Mouse (Mus musculus) MEL (cell line): ENCODE measurements around the gene Hoxd1. TPM values are rescaled to one million over a fixed set of nuclear protein-coding genes. Genes with fewer than 3 reads are reported as not detected.

Experiments
- DNase-seq: peaks from one replicate; pipeline ENCODE4 v3.0.0; 2011; ENCODE audit warnings: low read depth, low spot score
- H3K27ac ChIP-seq: 2 replicates; pipeline ENCODE4 v1.5.1; 2012; ENCODE audit warnings: low read depth, mild to moderate bottlenecking, control low read depth, low read length, moderate library complexity; ENCODE audit not compliant: control insufficient read depth
- H3K27me3 ChIP-seq, 2 experiments: fragments of 150-350 bp in 1 of 2; sonication (generic) in 1 of 2; 2 replicates each; pipeline ENCODE4 v1.6.1; 2012; ENCODE audit warnings: low read length in 2 of 2, mild to moderate bottlenecking in 2 of 2, improper control_type of control experiment in 1 of 2, moderate library complexity in 1 of 2; ENCODE audit not compliant: insufficient read depth in 2 of 2, control insufficient read depth in 1 of 2
- H3K36me3 ChIP-seq, 2 experiments: 2 replicates each; pipeline ENCODE4 v1.6.1; 2012 to 2014; ENCODE audit warnings: low read length in 2 of 2, improper control_type of control experiment in 1 of 2, inconsistent platforms in 1 of 2, mild to moderate bottlenecking in 1 of 2; ENCODE audit not compliant: insufficient read depth in 2 of 2, control insufficient read depth in 1 of 2
- H3K4me1 ChIP-seq, 2 experiments: fragments of 150-350 bp in 1 of 2; sonication (generic) in 1 of 2; 2 replicates each; pipeline ENCODE4 v1.6.1; 2012; ENCODE audit warnings: low read length in 2 of 2, improper control_type of control experiment in 1 of 2, mild to moderate bottlenecking in 1 of 2; ENCODE audit not compliant: insufficient read depth in 2 of 2, control insufficient read depth in 1 of 2
- H3K4me3 ChIP-seq, 2 experiments: fragments of 150-350 bp in 1 of 2; sonication (generic) in 1 of 2; 2 replicates each; pipeline ENCODE4 v1.5.1; 2012; ENCODE audit warnings: low read depth in 2 of 2, low read length in 2 of 2, mild to moderate bottlenecking in 2 of 2, moderate library complexity in 2 of 2, control low read depth in 1 of 2, improper control_type of control experiment in 1 of 2; ENCODE audit not compliant: control insufficient read depth in 1 of 2, insufficient read depth in 1 of 2
- H3K79me2 ChIP-seq: 2 replicates; pipeline ENCODE4 v1.6.1; 2012; ENCODE audit warnings: mild to moderate bottlenecking, low read length, moderate library complexity; ENCODE audit not compliant: control insufficient read depth, poor library complexity, insufficient read depth
- H3K9ac ChIP-seq: 2 replicates; pipeline ENCODE4 v1.6.1; 2012; ENCODE audit warnings: low read depth, mild to moderate bottlenecking, control low read depth, low read length, moderate library complexity; ENCODE audit not compliant: control insufficient read depth, poor library complexity, severe bottlenecking
- H3K9me3 ChIP-seq: fragments of 150-350 bp; sonication (generic); replicated peaks from 2 replicates; pipeline ENCODE4 v1.6.1; 2012; ENCODE audit warnings: mild to moderate bottlenecking, low read length, improper control_type of control experiment, moderate library complexity; ENCODE audit not compliant: insufficient read depth
- CHD1 ChIP-seq: IDR thresholded peaks from 2 replicates; pipeline ENCODE4 v1.6.1; 2012; ENCODE audit warnings: low read depth, mild to moderate bottlenecking, inconsistent platforms, low read length, improper control_type of control experiment
- ELF1 ChIP-seq: IDR thresholded peaks from 2 replicates; pipeline ENCODE4 v1.6.1; 2014; ENCODE audit warnings: low read depth, mild to moderate bottlenecking, inconsistent platforms, low read length, improper control_type of control experiment, moderate library complexity
- GABPA ChIP-seq: IDR thresholded peaks from 2 replicates; pipeline ENCODE4 v1.6.1; 2012; ENCODE audit warnings: low read depth, mild to moderate bottlenecking, inconsistent platforms, low read length, improper control_type of control experiment, moderate library complexity
- HCFC1 ChIP-seq: IDR thresholded peaks from 2 replicates; pipeline ENCODE4 v1.6.1; 2012; ENCODE audit warnings: low read depth, mild to moderate bottlenecking, inconsistent platforms, low read length, improper control_type of control experiment, moderate library complexity
- MEF2A ChIP-seq: IDR thresholded peaks from 2 replicates; pipeline ENCODE4 v1.6.1; 2014; ENCODE audit warnings: low read depth, mild to moderate bottlenecking, inconsistent platforms, low read length, improper control_type of control experiment; ENCODE audit not compliant: poor library complexity, insufficient replicate concordance, severe bottlenecking; ENCODE audit errors: extremely low read depth
- POLR2A ChIP-seq, 2 experiments: IDR thresholded peaks; 2 replicates each; pipeline ENCODE4 v1.6.1; 2011 to 2012; ENCODE audit warnings: low read length in 2 of 2, mild to moderate bottlenecking in 2 of 2, control low read depth in 1 of 2, improper control_type of control experiment in 1 of 2, low read depth in 1 of 2, moderate library complexity in 1 of 2; ENCODE audit not compliant: control insufficient read depth in 1 of 2, insufficient read depth in 1 of 2, poor library complexity in 1 of 2
- TAL1 ChIP-seq: IDR thresholded peaks from 2 replicates; pipeline ENCODE4 v1.6.1; 2012; ENCODE audit warnings: mild to moderate bottlenecking, inconsistent platforms, low read length, moderate library complexity, mixed read lengths
- ZKSCAN1 ChIP-seq: IDR thresholded peaks from 2 replicates; pipeline ENCODE4 v1.6.1; 2012; ENCODE audit warnings: low read depth, mild to moderate bottlenecking, inconsistent platforms, low read length, improper control_type of control experiment, moderate library complexity
- polyA plus RNA-seq, 2 experiments: library from polyadenylated mRNA; stranded (reverse) in 1 of 2; unstranded in 1 of 2; fragments of >175 nt in 1 of 2; fragments of >200 nt in 1 of 2; gene quantifications; 2 replicates each; pipeline versions ENCODE4 v1.2.1 to v1.2.4; 2012; ENCODE audit warnings: low replicate concordance in 2 of 2, low read depth in 1 of 2; ENCODE audit not compliant: insufficient read length in 2 of 2, insufficient read depth in 1 of 2, missing spikeins in 1 of 2
- total RNA-seq: library from RNA; depleted of rRNA; stranded (reverse); fragments of 300-350 nt; gene quantifications from 2 replicates; pipeline ENCODE4 v1.2.3, GENCODE M21; 2012

The Hoxd1 gene
- total and polyA plus RNA-seq, 3 experiments, result not detected

GRCm38 (mm10) chr2:74750731-74751250, 12.0 kb upstream of the Hoxd1 start:
- Histone ChIP-seq H3K9ac (no peak overlapping the region), H3K4me3 (no peak overlapping the region), H3K27ac (no peak overlapping the region), H3K9me3 (no peaks in the 10 kb centered on the region), H3K79me2 (no peaks in the 10 kb centered on the region), H3K27me3 (no peaks in the 10 kb centered on the region; a peak in 1 of 4 replicates), H3K36me3 (no peaks in the 10 kb centered on the region), H3K4me1 (no peaks in the 10 kb centered on the region)
- no peak for DNase-seq
- TF ChIP-seq POLR2A (IDR thresholded peaks at IDR 0.05; ENCODE audit: control insufficient read depth in 1 of 2, insufficient read depth in 1 of 2, low read depth in 1 of 2, low read length in 2 of 2, poor library complexity in 1 of 2), result no peak

DNA sequence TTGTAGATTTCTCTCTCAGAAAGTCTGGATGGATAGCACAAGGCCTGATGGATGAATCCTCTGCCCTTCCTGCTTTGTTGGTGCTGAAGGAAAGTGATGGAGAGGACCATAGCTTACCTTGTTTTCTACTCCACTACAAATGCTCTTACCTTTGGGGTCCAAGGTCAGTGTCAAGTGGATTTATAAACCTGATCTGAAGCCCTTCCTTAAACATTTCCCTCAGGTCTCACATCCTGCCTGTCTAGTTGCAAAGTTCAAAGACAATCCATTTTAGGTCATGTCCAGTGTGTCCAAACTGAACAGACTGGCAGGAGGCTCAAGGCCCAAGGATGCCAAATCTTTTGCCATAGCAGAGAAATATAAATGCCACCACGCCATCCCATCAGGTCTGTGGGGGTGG, 10.9 kb upstream of the Hoxd1 start:
- H3K79me2 ChIP-seq, result no peaks in the 10 kb centered on the region
- no peaks in the 10 kb centered on the region for H3K9me3 ChIP-seq
- no peaks in the 10 kb centered on the region for H3K36me3 ChIP-seq
- no peak overlapping the region for H3K27ac ChIP-seq
- no peaks in the 10 kb centered on the region for H3K4me1 ChIP-seq
- TF ChIP-seq ELF1 (no peak), TAL1 (no peak), GABPA (no peak), HCFC1 (no peak), ZKSCAN1 (no peak), MEF2A (no peak)
- DNase-seq, result no peak
- no peaks in the 10 kb centered on the region; a peak in 1 of 4 replicates for H3K27me3 ChIP-seq
- no peak overlapping the region for H3K9ac ChIP-seq
- no peak overlapping the region for H3K4me3 ChIP-seq

GRCm38 (mm10) chr2:74752431-74753174, 10.2 kb upstream of the Hoxd1 start:
- TF ChIP-seq CHD1 (no peak), TAL1 (no peak), ZKSCAN1 (no peak)
- Histone ChIP-seq H3K9me3 (no peaks in the 10 kb centered on the region), H3K36me3 (no peaks in the 10 kb centered on the region), H3K4me1 (no peaks in the 10 kb centered on the region), H3K4me3 (no peak overlapping the region), H3K79me2 (no peaks in the 10 kb centered on the region), H3K27ac (no peak overlapping the region), H3K27me3 (peaks cover 0 to under 1% of the 10 kb centered on the region in 2 experiments; a peak in 1 of 4 replicates), H3K9ac (no peak overlapping the region)
- no peak for DNase-seq
